Mouse (Mus musculus) monocyte, adult 2 months (primary cell): ENCODE measurements around the gene Trat1.

ENCODE experiments used
- DNase-seq, 2 experiments: peaks; one replicate each; pipeline ENCODE4 v3.0.0; 2022; ENCODE audit warnings: low spot score in 2 of 2, low read depth in 1 of 2

The Trat1 gene

GRCm38 (mm10) chr16:48720259-48720658 lies 51.6 kb downstream of the Trat1 start:
- no peak for DNase-seq

DNA sequence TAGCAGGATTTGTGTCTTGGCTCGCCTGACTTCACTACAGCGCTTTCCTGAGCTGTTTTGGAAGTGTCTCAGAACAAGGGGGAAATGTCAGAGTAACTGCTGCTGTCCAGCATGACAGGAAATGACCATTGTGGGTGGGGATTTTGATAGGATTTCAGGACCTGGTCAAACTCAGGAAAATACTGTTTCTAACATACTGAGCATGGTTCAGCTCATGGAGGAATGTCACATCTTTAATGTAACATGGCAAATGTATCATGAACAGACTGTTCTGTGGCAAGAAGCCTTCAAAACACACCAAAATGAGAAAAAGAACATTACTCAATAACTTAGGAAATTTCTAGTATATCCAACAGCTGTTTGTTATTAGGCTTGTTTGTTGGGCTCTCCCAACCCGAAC lies 52.1 kb downstream of the Trat1 start:
- no peak for DNase-seq

- DNase-seq, result no peak
Measured at GRCm38 (mm10) chr16:48716343-48716742, 55.5 kb downstream of the Trat1 start.

GRCm38 (mm10) chr16:48701896-48702295 lies 69.9 kb downstream of the Trat1 start:
- no peak for DNase-seq
